Mouse (Mus musculus): ENCODE measurements around the gene Rai1.

Gene Rai1

GRCm38 (mm10) chr11:60127863-60128512 is 23.2 kb downstream of the Rai1 start:
- DNase-seq = no peak

GRCm38 (mm10) chr11:60130516-60130915 is 25.7 kb downstream of the Rai1 start:
- no peak for DNase-seq

GRCm38 (mm10) chr11:60132061-60132460 is 27.2 kb downstream of the Rai1 start:
- no peak for DNase-seq

GRCm38 (mm10) chr11:60136491-60136890 is 31.7 kb downstream of the Rai1 start:
- no peak for DNase-seq

GRCm38 (mm10) chr11:60137170-60137569 is 32.4 kb downstream of the Rai1 start:
- DNase-seq = no peak

GRCm38 (mm10) chr11:60139141-60139733 is 34.4 kb downstream of the Rai1 start:
- DNase-seq = no peak

GRCm38 (mm10) chr11:60139734-60140371 is 35.0 kb downstream of the Rai1 start:
- DNase-seq = peak; percentile 47

GRCm38 (mm10) chr11:60140586-60141284 is 35.9 kb downstream of the Rai1 start:
- DNase-seq = no peak

GRCm38 (mm10) chr11:60141285-60141608 is 36.4 kb downstream of the Rai1 start:
- DNase-seq = no peak

GRCm38 (mm10) chr11:60143086-60143485 is 38.3 kb downstream of the Rai1 start:
- no peak for DNase-seq

GRCm38 (mm10) chr11:60146170-60146569 is 41.4 kb downstream of the Rai1 start:
- DNase-seq = no peak

- DNase-seq = no peak
Measured at GRCm38 (mm10) chr11:60148591-60148990, 43.8 kb downstream of the Rai1 start.

- no peak for DNase-seq
Measured at GRCm38 (mm10) chr11:60149086-60149485, 44.3 kb downstream of the Rai1 start.

GRCm38 (mm10) chr11:60150677-60151076 is 45.9 kb downstream of the Rai1 start:
- DNase-seq = no peak

GRCm38 (mm10) chr11:60152339-60152738 is 47.5 kb downstream of the Rai1 start:
- DNase-seq = no peak

- DNase-seq = no peak
Measured at GRCm38 (mm10) chr11:60153936-60154335, 49.1 kb downstream of the Rai1 start.

- DNase-seq = no peak
Measured at GRCm38 (mm10) chr11:60155690-60156089, 50.9 kb downstream of the Rai1 start.

- DNase-seq = no peak
Measured at GRCm38 (mm10) chr11:60158271-60158670, 53.5 kb downstream of the Rai1 start.

GRCm38 (mm10) chr11:60159955-60160354 is 55.1 kb downstream of the Rai1 start:
- DNase-seq = no peak

- no peak for DNase-seq
Measured at GRCm38 (mm10) chr11:60160454-60161114, 55.8 kb downstream of the Rai1 start.

- no peak for DNase-seq
Measured at GRCm38 (mm10) chr11:60161146-60161874, 56.5 kb downstream of the Rai1 start.

GRCm38 (mm10) chr11:60162547-60162946 is 57.7 kb downstream of the Rai1 start:
- DNase-seq = no peak

GRCm38 (mm10) chr11:60163362-60163761 is 58.5 kb downstream of the Rai1 start:
- DNase-seq = no peak
